17 mouse cellular contexts compared by ENCODE assay signal in genomic region chr4:118362879-118363278, GRCm38 (mm10). TPM values are rescaled to one million over a fixed set of nuclear protein-coding genes. Genes with fewer than 3 reads are reported as not detected.
A peak's percentile ranks its signal among the peaks of the same experiment; 100 is the strongest.
DNase-seq lines count a peak whose midpoint lies in the region; ATAC-seq and TF ChIP-seq lines count a peak whose summit lies in the region.
"Had no signal": no experiment of that assay in that cellular context is flagged by ENCODE, and none has a peak within 500 bp of the region (broad histone marks: within the 10 kb centered on the region; RNA-seq: fewer than 3 reads in every experiment).

No protein-coding gene starts in this region.

- H3K9ac ChIP-seq in kidney, embryonic 15.5 days: no peak overlapping the region
- H3K9ac ChIP-seq in liver, adult 2 months (ENCODE audit: low read depth, low read length): no peak overlapping the region
- H3K9ac ChIP-seq: embryonic facial prominence, embryonic 12.5 days; forebrain, embryonic 15.5 days; heart, embryonic 15.5 days; hindbrain, embryonic 13.5 days had no signal

- no peaks in the 10 kb centered on the region for H3K79me2 ChIP-seq in liver, adult 2 months (ENCODE audit: control insufficient read depth, insufficient read depth, low read length)

- WGBS in kidney, embryonic 15.5 days: 92% methylated on average over 6 of the region's 6 CpGs
- 86% methylated on average over 6 of the region's 6 CpGs for WGBS in liver, adult 2 months

- DNase-seq in kidney, adult 18-20 months: peak; percentile 47
- DNase-seq in liver, adult 2 months (ENCODE audit: extremely low read depth, low read depth, low spot score): peak; percentile 30
- DNase-seq in liver: no peak
- peak; percentile 58 to 68 for DNase-seq in kidney, postnatal 25 days
- no peak for DNase-seq in left cerebral cortex, postnatal 10 days (ENCODE audit: extremely low spot score in 1 of 2, low spot score in 2 of 2)
- DNase-seq: adrenal gland, adult 2 months; adrenal gland, postnatal 25 days; cerebellum, adult 8-10 months; gastrocnemius, postnatal 36 days; heart, adult 18-20 months; heart, postnatal 14 days had no signal

- TF ChIP-seq CTCF in liver, adult 2 months (IDR thresholded peaks at IDR 0.05; ENCODE audit: low read depth, low read length): no peak

- no peaks in the 10 kb centered on the region for H3K9me3 ChIP-seq in kidney, embryonic 15.5 days (replicated peaks)
- H3K9me3 ChIP-seq: embryonic facial prominence, embryonic 12.5 days; forebrain, embryonic 15.5 days; heart, embryonic 10.5 days; heart, embryonic 15.5 days; hindbrain, embryonic 13.5 days had no signal

- TF ChIP-seq POLR2A in liver, adult 2 months (IDR thresholded peaks at IDR 0.05; ENCODE audit: extremely low read depth, insufficient read depth, low read length): no peak

- peaks cover 59% of the 10 kb centered on the region for H3K36me3 ChIP-seq in kidney, embryonic 15.5 days
- H3K36me3 ChIP-seq in liver, adult 2 months (ENCODE audit: control insufficient read depth, insufficient read depth, low read length): no peaks in the 10 kb centered on the region

- no peak overlapping the region for H3K4me3 ChIP-seq in kidney, embryonic 15.5 days (replicated peaks)
- H3K4me3 ChIP-seq in liver, adult 2 months (ENCODE audit: insufficient read depth, low read depth, low read length): no peak overlapping the region
- H3K4me3 ChIP-seq: embryonic facial prominence, embryonic 12.5 days; forebrain, embryonic 15.5 days; heart, embryonic 10.5 days; heart, embryonic 15.5 days; hindbrain, embryonic 13.5 days had no signal

- no peak overlapping the region for H3K27ac ChIP-seq in kidney, embryonic 15.5 days
- H3K27ac ChIP-seq in liver, adult 2 months (replicated peaks; ENCODE audit: insufficient read depth, low read depth, low read length): no peak overlapping the region
- H3K27ac ChIP-seq: embryonic facial prominence, embryonic 12.5 days; forebrain, embryonic 15.5 days; heart, embryonic 10.5 days; heart, embryonic 15.5 days; hindbrain, embryonic 13.5 days had no signal

- peaks cover 15% of the 10 kb centered on the region for H3K4me1 ChIP-seq in kidney, embryonic 15.5 days
- H3K4me1 ChIP-seq in liver, adult 2 months (ENCODE audit: control insufficient read depth, insufficient read depth, low read length): peaks cover 15% of the 10 kb centered on the region

- ATAC-seq in kidney, embryonic 15.5 days (replicated peaks; ENCODE audit: low FRiP score): no peak
- ATAC-seq: forebrain, embryonic 15.5 days had no signal

- intact Hi-C loops in left cerebral cortex, postnatal 10 days (cut with DNase I): no loop called here

- H3K27me3 ChIP-seq in kidney, embryonic 15.5 days: no peaks in the 10 kb centered on the region
- no peaks in the 10 kb centered on the region for H3K27me3 ChIP-seq in liver, adult 2 months (ENCODE audit: control insufficient read depth, insufficient read depth, low read length)
- H3K27me3 ChIP-seq: embryonic facial prominence, embryonic 12.5 days; forebrain, embryonic 15.5 days; heart, embryonic 15.5 days; hindbrain, embryonic 13.5 days had no signal

- no peak overlapping the region for H3K4me2 ChIP-seq in kidney, embryonic 15.5 days
- H3K4me2 ChIP-seq: embryonic facial prominence, embryonic 12.5 days; forebrain, embryonic 15.5 days; heart, embryonic 15.5 days; hindbrain, embryonic 13.5 days had no signal

RNA-seq across cellular contexts. Expression of gene Szt2, which starts 46.2 kb away (rescaled TPM):
- 7.0 and 8.5 TPM in 2 replicates for polyA plus RNA-seq in kidney, embryonic 15.5 days (2015; fragmentation: Nextera tagmentation; extraction: Ambion mirVana)
- total RNA-seq in liver, adult 2 months (2014; rRNA removed): 3.0 and 5.2 TPM in 2 replicates
- 8.8 and 11.9 TPM in 2 replicates for polyA plus RNA-seq in liver, adult 2 months (2012; rRNA removed)
- 10 to 100 TPM; 36.1 to 36.6 TPM for total RNA-seq in left cerebral cortex, postnatal 10 days (2021)

RNA-seq across cellular contexts. Expression of gene Med8, which starts 46.3 kb away (rescaled TPM):
- 100 and 101 TPM in 2 replicates for polyA plus RNA-seq in kidney, embryonic 15.5 days (2015; fragmentation: Nextera tagmentation; extraction: Ambion mirVana)
- 37.0 and 40.3 TPM in 2 replicates for total RNA-seq in liver, adult 2 months (2014; rRNA removed)
- 25.5 and 31.3 TPM in 2 replicates for polyA plus RNA-seq in liver, adult 2 months (2012; rRNA removed)
- total RNA-seq in left cerebral cortex, postnatal 10 days (2021): 10 to 100 TPM; 67.9 to 72.2 TPM

Comparison
In these comparisons a context has a peak if more than half of its experiments do, and no peak if none do; other contexts are left out.
1. DNase-seq: peak in kidney, adult 18-20 months (single experiment), liver, adult 2 months (single experiment) and kidney, postnatal 25 days (2 of 2); none in liver (single experiment) and left cerebral cortex, postnatal 10 days (0 of 2).